Mouse (Mus musculus) kidney, embryonic 15.5 days (tissue): ENCODE results near the gene Mettl7a2. TPM values are rescaled to one million over a fixed set of nuclear protein-coding genes. Genes with fewer than 3 reads are reported as not detected.

Experiments
- ATAC-seq: fragments of 200-750 bp; cut with Nextera tagmentation; replicated peaks from 2 replicates; pipeline ENCODE4 v1.8.0; 2017; ENCODE audit warnings: moderate TSS enrichment; ENCODE audit not compliant: low FRiP score
- H3K27ac ChIP-seq: fragments of 300-500 bp; sonication (generic); 2 replicates; pipeline ENCODE4 v1.5.1; 2015; ENCODE audit warnings: mild to moderate bottlenecking, inconsistent platforms
- H3K27me3 ChIP-seq: fragments of 300-500 bp; sonication (generic); 2 replicates; pipeline ENCODE4 v1.6.1; 2015; ENCODE audit warnings: inconsistent platforms
- H3K36me3 ChIP-seq: fragments of 300-500 bp; sonication (generic); 2 replicates; pipeline ENCODE4 v1.6.1; 2015; ENCODE audit warnings: inconsistent platforms
- H3K4me1 ChIP-seq: fragments of 300-500 bp; sonication (generic); 2 replicates; pipeline ENCODE4 v1.6.1; 2015; ENCODE audit warnings: inconsistent platforms
- H3K4me2 ChIP-seq: fragments of 300-500 bp; sonication (generic); 2 replicates; pipeline ENCODE4 v1.6.1; 2015; ENCODE audit warnings: moderate library complexity, mild to moderate bottlenecking, inconsistent platforms
- H3K4me3 ChIP-seq: fragments of 300-500 bp; sonication (generic); replicated peaks from 2 replicates; pipeline ENCODE4 v1.5.1; 2015; ENCODE audit warnings: mild to moderate bottlenecking, inconsistent platforms
- H3K9ac ChIP-seq: fragments of 300-500 bp; sonication (generic); 2 replicates; pipeline ENCODE4 v1.6.1; 2015; ENCODE audit warnings: mild to moderate bottlenecking, inconsistent platforms
- H3K9me3 ChIP-seq: fragments of 300-500 bp; sonication (generic); replicated peaks from 2 replicates; pipeline ENCODE4 v1.6.1; 2016; ENCODE audit warnings: inconsistent platforms
- WGBS: fragments of 180-500 bp; shearing (Covaris S2); methylation state at CpG from one replicate; pipeline ENCODE4 v1.1.7; 2015; ENCODE audit warnings: mixed read lengths; 5-methylcytosine and 5-hydroxymethylcytosine counted together
- polyA plus RNA-seq: library from polyadenylated mRNA; unstranded; fragments of >200 nt; fragmentation: Nextera tagmentation; extraction: Ambion mirVana; gene quantifications from 2 replicates; pipeline ENCODE4 v1.2.1, GENCODE M21; 2015

Mettl7a2 gene
- polyA plus RNA-seq, 1 experiment from 2014 or later = not detected

- no peak overlapping the region for H3K4me3 ChIP-seq
- H3K27ac ChIP-seq = no peak overlapping the region
- WGBS = 84% methylated on average over 16 of the region's 16 CpGs
- ATAC-seq = no peak
- H3K36me3 ChIP-seq = peaks cover 94% of the 10 kb centered on the region
- no peaks in the 10 kb centered on the region for H3K27me3 ChIP-seq
- H3K9me3 ChIP-seq = no peaks in the 10 kb centered on the region
- no peak overlapping the region for H3K4me2 ChIP-seq
- peaks cover 26% of the 10 kb centered on the region for H3K4me1 ChIP-seq
- H3K9ac ChIP-seq = no peak overlapping the region
These were observed 50.5 kb downstream of the Mettl7a2 start for GRCm38 (mm10) chr15:100403318-100404000.

GRCm38 (mm10) chr15:100406088-100406487, 53.1 kb downstream of the Mettl7a2 start:
- H3K4me3 ChIP-seq = no peak overlapping the region

GRCm38 (mm10) chr15:100410918-100411672, 58.1 kb downstream of the Mettl7a2 start:
- 45% methylated on average over 14 of the region's 14 CpGs for WGBS
- H3K36me3 ChIP-seq = peaks cover 49% of the 10 kb centered on the region
- peaks cover 47% of the 10 kb centered on the region for H3K4me1 ChIP-seq
- no peak overlapping the region for H3K4me3 ChIP-seq
- H3K27ac ChIP-seq = peak overlapping the region; percentile 61
- no peaks in the 10 kb centered on the region for H3K9me3 ChIP-seq
- no peak overlapping the region for H3K9ac ChIP-seq
- ATAC-seq = peak; percentile 81
- H3K4me2 ChIP-seq = peak overlapping the region; percentile 3; the same call in 1 of the 2 replicates
- no peaks in the 10 kb centered on the region for H3K27me3 ChIP-seq

More at GRCm38 (mm10) chr15:100406088-100406487, 53.1 kb downstream of the Mettl7a2 start:
- H3K9ac ChIP-seq = no peak overlapping the region
- no peak overlapping the region for H3K27ac ChIP-seq
- peaks cover 34% of the 10 kb centered on the region for H3K4me1 ChIP-seq
- 68% methylated on average over 5 of the region's 5 CpGs for WGBS
- no peak for ATAC-seq
- no peak overlapping the region for H3K4me2 ChIP-seq
- H3K36me3 ChIP-seq = peaks cover 89% of the 10 kb centered on the region
- no peaks in the 10 kb centered on the region for H3K27me3 ChIP-seq
- no peaks in the 10 kb centered on the region for H3K9me3 ChIP-seq

Other genes starting within 250 kb of the Mettl7a2 start
- gene Atf1, start 125.4 kb upstream of the Mettl7a2 start, polyA plus RNA-seq = 49.7 and 51.1 TPM in 2 replicates
- gene Tmprss12, start 72.4 kb upstream of the Mettl7a2 start, polyA plus RNA-seq = not detected in 2 replicates
- gene Mettl7a1, start 49.1 kb upstream of the Mettl7a2 start, polyA plus RNA-seq = 13.2 and 18.4 TPM in 2 replicates
- gene Mettl7a3, start 18.3 kb upstream of the Mettl7a2 start, polyA plus RNA-seq = 0.17 TPM in 1 of 2 replicates, not detected in the other
- 0.94 and 1.5 TPM in 2 replicates for gene Methig1, start 51 bp upstream of the Mettl7a2 start, polyA plus RNA-seq
- gene Higd1c, start 11.3 kb downstream of the Mettl7a2 start, polyA plus RNA-seq = 0.64 and 1.7 TPM in 2 replicates
- 0.15 and 0.25 TPM in 2 replicates for gene Gm5475, start 68.9 kb downstream of the Mettl7a2 start, polyA plus RNA-seq
- 26.8 and 28.2 TPM in 2 replicates for gene Slc11a2, start 71.9 kb downstream of the Mettl7a2 start, polyA plus RNA-seq
- 27.5 and 27.8 TPM in 2 replicates for gene Letmd1, start 115.8 kb downstream of the Mettl7a2 start, polyA plus RNA-seq
- 16.0 and 16.9 TPM in 2 replicates for gene Csrnp2, start 142.3 kb downstream of the Mettl7a2 start, polyA plus RNA-seq
- 38.1 and 38.2 TPM in 2 replicates for gene Tfcp2, start 198.8 kb downstream of the Mettl7a2 start, polyA plus RNA-seq
- gene Pou6f1, start 246.8 kb downstream of the Mettl7a2 start, polyA plus RNA-seq = 8.4 and 9.1 TPM in 2 replicates